8 mouse cellular contexts compared by ENCODE assay signal in genomic region chr7:44817441-44817840, GRCm38 (mm10). TPM values are rescaled to one million over a fixed set of nuclear protein-coding genes. Genes with fewer than 3 reads are reported as not detected.
DNase-seq lines count a peak whose midpoint lies in the region; ATAC-seq and TF ChIP-seq lines count a peak whose summit lies in the region.

No protein-coding gene starts in this region.

- peaks cover 66% of the 10 kb centered on the region for H3K4me1 ChIP-seq in E14TG2a.4 (replicated peaks; ENCODE audit: low read depth, low read length)
- H3K4me1 ChIP-seq in heart, embryonic 12.5 days (replicated peaks) = peaks cover 58% of the 10 kb centered on the region
- peaks cover 36 to 52% of the 10 kb centered on the region in 2 experiments for H3K4me1 ChIP-seq in liver, embryonic 14.5 days (replicated peaks; ENCODE audit: control insufficient read depth in 2 of 2, insufficient read depth in 2 of 2, low read length in 1 of 2)

- H3K27me3 ChIP-seq in E14TG2a.4 (ENCODE audit: insufficient read depth, low read length) = no peaks in the 10 kb centered on the region
- H3K27me3 ChIP-seq in heart, embryonic 12.5 days (replicated peaks) = no peaks in the 10 kb centered on the region
- H3K27me3 ChIP-seq in liver, embryonic 14.5 days (ENCODE audit: control insufficient read depth, insufficient read depth, low read length) = no peaks in the 10 kb centered on the region

- no peak for TF ChIP-seq EP300 in liver, embryonic 14.5 days (IDR thresholded peaks at IDR 0.05; ENCODE audit: low read depth)

- no peaks in the 10 kb centered on the region for H3K9me3 ChIP-seq in E14TG2a.4 (ENCODE audit: low read length)
- H3K9me3 ChIP-seq in heart, embryonic 12.5 days (replicated peaks) = no peaks in the 10 kb centered on the region
- no peaks in the 10 kb centered on the region for H3K9me3 ChIP-seq in liver, embryonic 14.5 days (ENCODE audit: control insufficient read depth, low read length)

- H3K4me3 ChIP-seq in E14TG2a.4 (replicated peaks; ENCODE audit: low read length) = peak overlapping the region; percentile 96
- peak overlapping the region; percentile 90 for H3K4me3 ChIP-seq in heart, embryonic 12.5 days
- peak overlapping the region; percentile 82 to 94 for H3K4me3 ChIP-seq in liver, embryonic 14.5 days (ENCODE audit: insufficient read depth in 1 of 2, low read depth in 2 of 2, low read length in 2 of 2)

- peaks cover 52% of the 10 kb centered on the region for H3K36me3 ChIP-seq in E14TG2a.4 (ENCODE audit: insufficient read depth, low read length)
- peaks cover 18% of the 10 kb centered on the region; the same call in 1 of the 2 replicates for H3K36me3 ChIP-seq in heart, embryonic 12.5 days
- peaks cover 8% of the 10 kb centered on the region; the same call in 1 of the 2 replicates for H3K36me3 ChIP-seq in liver, embryonic 14.5 days (replicated peaks; ENCODE audit: control insufficient read depth, insufficient read depth, low read depth)

- WGBS in heart, embryonic 12.5 days = 16% methylated on average over 3 of the region's 3 CpGs
- 24% methylated on average over 3 of the region's 3 CpGs for WGBS in liver, embryonic 14.5 days (ENCODE audit: insufficient replicate concordance)

- peak; percentile 3 for DNase-seq in embryo, embryonic 10 days (ENCODE audit: low spot score)
- DNase-seq in embryo, embryonic 9.5 days (ENCODE audit: extremely low spot score) = no peak
- no peak for DNase-seq in liver, embryonic 14.5 days (ENCODE audit: low read depth in 3 of 3, low spot score in 3 of 3)
- no peak for DNase-seq in right cerebral cortex, postnatal 10 days (ENCODE audit: low spot score in 2 of 2)
- DNase-seq in left cerebral cortex, adult 11 months (ENCODE audit: low spot score) = no peak

- H3K4me2 ChIP-seq in heart, embryonic 12.5 days = peak overlapping the region; percentile 89
- H3K4me2 ChIP-seq in liver, embryonic 14.5 days (ENCODE audit: low read depth) = peak overlapping the region; percentile 84

- TF ChIP-seq CTCF in E14TG2a.4 (conservative IDR thresholded peaks at IDR 0.05; ENCODE audit: low read length) = no peak
- TF ChIP-seq CTCF in liver, embryonic 14.5 days (IDR thresholded peaks at IDR 0.05; ENCODE audit: low read depth) = no peak

- H3K9ac ChIP-seq in heart, embryonic 12.5 days = peak overlapping the region; percentile 98
- peak overlapping the region; percentile 96 for H3K9ac ChIP-seq in liver, embryonic 14.5 days (replicated peaks)

- H3K27ac ChIP-seq in heart, embryonic 12.5 days (ENCODE audit: poor library complexity, severe bottlenecking) = peak overlapping the region; percentile 99
- peak overlapping the region; percentile 94 for H3K27ac ChIP-seq in liver, embryonic 14.5 days

- no peak for ATAC-seq in heart, embryonic 12.5 days (ENCODE audit: insufficient number of reproducible peaks, low FRiP score)
- ATAC-seq in liver, embryonic 14.5 days (ENCODE audit: insufficient read depth) = no peak
- no peak for ATAC-seq in inflammation-experienced regulatory T-cells, adult 6 months

RNA-seq across cellular contexts. Expression of gene Atf5, which starts 1.0 kb away (rescaled TPM):
- 2.6 and 2.7 TPM in 2 replicates for polyA plus RNA-seq in heart, embryonic 12.5 days (2016; fragmentation: Nextera tagmentation; extraction: Ambion mirVana)
- 33.8 and 36.4 TPM in 2 replicates for polyA plus RNA-seq in liver, embryonic 14.5 days (2012; rRNA removed)
- polyA plus RNA-seq in liver, embryonic 14.5 days (2014; fragmentation: Nextera tagmentation; extraction: Ambion mirVana) = 2.5 TPM in 2 replicates
- polyA plus RNA-seq in inflammation-experienced regulatory T-cells, adult 6 months (2017; shearing (Covaris generic)) = under 1 TPM in 1 of 3 experiments, not detected in 2; 0.41 TPM

RNA-seq across cellular contexts. Expression of gene Il4i1, which starts 1.3 kb away (rescaled TPM):
- 0.78 and 1.1 TPM in 2 replicates for polyA plus RNA-seq in heart, embryonic 12.5 days (2016; fragmentation: Nextera tagmentation; extraction: Ambion mirVana)
- polyA plus RNA-seq in liver, embryonic 14.5 days (2012; rRNA removed) = 0.36 and 0.40 TPM in 2 replicates
- 0.22 and 0.52 TPM in 2 replicates for polyA plus RNA-seq in liver, embryonic 14.5 days (2014; fragmentation: Nextera tagmentation; extraction: Ambion mirVana)
- polyA plus RNA-seq in inflammation-experienced regulatory T-cells, adult 6 months (2017; shearing (Covaris generic)) = 1 to 10 TPM; 1.9 to 4.2 (median 2.1) TPM

RNA-seq across cellular contexts. Expression of gene Nup62, which starts 1.6 kb away (rescaled TPM):
- polyA plus RNA-seq in heart, embryonic 12.5 days (2016; fragmentation: Nextera tagmentation; extraction: Ambion mirVana) = 90.9 and 93.3 TPM in 2 replicates
- polyA plus RNA-seq in liver, embryonic 14.5 days (2012; rRNA removed) = 44.8 and 50.2 TPM in 2 replicates
- polyA plus RNA-seq in liver, embryonic 14.5 days (2014; fragmentation: Nextera tagmentation; extraction: Ambion mirVana) = 31.5 and 32.8 TPM in 2 replicates
- polyA plus RNA-seq in inflammation-experienced regulatory T-cells, adult 6 months (2017; shearing (Covaris generic)) = 10 to 100 TPM; 30.8 to 60.2 (median 32.2) TPM

RNA-seq across cellular contexts. Expression of gene Akt1s1, which starts 31.4 kb away (rescaled TPM):
- 105 and 108 TPM in 2 replicates for polyA plus RNA-seq in heart, embryonic 12.5 days (2016; fragmentation: Nextera tagmentation; extraction: Ambion mirVana)
- 25.8 and 36.4 TPM in 2 replicates for polyA plus RNA-seq in liver, embryonic 14.5 days (2012; rRNA removed)
- polyA plus RNA-seq in liver, embryonic 14.5 days (2014; fragmentation: Nextera tagmentation; extraction: Ambion mirVana) = 10.0 and 10.6 TPM in 2 replicates
- 1 to 10 TPM; 1.1 to 4.5 (median 3.7) TPM for polyA plus RNA-seq in inflammation-experienced regulatory T-cells, adult 6 months (2017; shearing (Covaris generic))

RNA-seq across cellular contexts. Expression of gene Tbc1d17, which starts 31.4 kb away (rescaled TPM):
- 60.0 and 61.2 TPM in 2 replicates for polyA plus RNA-seq in heart, embryonic 12.5 days (2016; fragmentation: Nextera tagmentation; extraction: Ambion mirVana)
- 12.9 and 16.2 TPM in 2 replicates for polyA plus RNA-seq in liver, embryonic 14.5 days (2012; rRNA removed)
- polyA plus RNA-seq in liver, embryonic 14.5 days (2014; fragmentation: Nextera tagmentation; extraction: Ambion mirVana) = 18.3 and 20.2 TPM in 2 replicates
- polyA plus RNA-seq in inflammation-experienced regulatory T-cells, adult 6 months (2017; shearing (Covaris generic)) = 10 to 100 TPM; 43.9 to 66.0 (median 60.6) TPM
